Mouse (Mus musculus): ENCODE results near the gene Abca7. TPM values are rescaled to one million over a fixed set of nuclear protein-coding genes. Genes with fewer than 3 reads are reported as not detected.
"Not testable (repeated sequence)": the region's sequence is repeated elsewhere in the genome, so short reads cannot be mapped to it uniquely, and the experiment has no call there.

Abca7 gene
- total and polyA plus RNA-seq, 2 experiments from 2014 or later: 1.9 to 9.3 TPM

DNA sequence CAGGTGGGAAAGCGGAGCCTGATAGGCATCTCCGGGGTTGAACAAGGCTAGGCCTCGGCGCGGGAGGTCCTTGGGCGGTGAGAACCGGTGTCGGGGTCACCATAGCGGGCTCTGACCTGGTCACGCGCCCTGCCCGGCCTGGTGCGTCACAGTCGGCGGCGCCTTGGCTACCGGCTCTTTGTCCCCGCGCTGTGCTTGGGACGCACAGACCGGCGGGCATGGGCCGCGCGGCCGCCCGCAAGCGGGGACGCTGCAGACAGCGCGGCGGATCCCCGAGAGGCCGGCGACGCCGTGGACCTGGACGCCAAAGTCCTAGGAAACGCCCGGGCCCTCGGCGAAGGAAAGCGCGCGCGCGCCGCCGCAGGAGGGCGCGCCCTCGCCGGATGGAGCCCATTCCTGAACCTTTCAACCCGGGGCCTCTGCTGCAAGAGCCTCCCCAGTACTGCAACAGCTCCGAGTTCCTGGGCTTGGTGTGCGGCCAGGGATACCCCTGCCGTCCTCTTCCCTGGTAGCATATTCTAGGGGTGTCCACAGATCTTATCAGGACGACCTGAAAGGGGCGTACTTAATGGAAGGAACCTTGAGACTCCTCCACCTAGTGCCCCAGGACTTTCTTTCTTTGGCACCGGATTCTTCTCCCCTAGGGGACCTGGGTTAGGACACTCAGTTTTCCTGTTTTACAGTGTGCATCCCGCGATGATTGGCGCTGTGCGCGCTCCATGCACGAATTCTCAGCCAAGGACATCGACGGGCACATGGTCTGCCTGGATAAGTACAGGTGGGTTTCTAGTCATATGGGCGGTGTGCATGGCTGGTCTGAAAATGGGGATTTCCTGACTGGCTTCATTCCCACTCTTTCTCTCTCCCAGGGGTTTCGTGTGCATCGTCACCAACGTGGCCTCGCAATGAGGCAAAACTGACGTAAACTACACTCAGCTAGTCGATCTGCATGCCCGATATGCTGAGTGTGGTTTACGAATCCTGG, 57.8 kb downstream of the Abca7 start:
- WGBS: 1% methylated on average over 75 of the region's 77 CpGs
- peak overlapping the region; percentile 74 for H3K4me2 ChIP-seq (ENCODE audit: low read depth, low read length, poor library complexity, severe bottlenecking)
- TF ChIP-seq CTCF (IDR thresholded peaks at IDR 0.05): 0 out of 2 replicates have a peak, but pooled peaks have one; percentile 20
- DNase-seq (ENCODE audit: low spot score) (peak; percentile 54), ATAC-seq (ENCODE audit: low FRiP score) (peak; percentile 60)
- no peaks in the 10 kb centered on the region for H3K9me3 ChIP-seq (ENCODE audit: low read length)
- H3K4me3 ChIP-seq (ENCODE audit: low read depth, low read length): peak overlapping the region; percentile 77
- H3K9ac ChIP-seq (replicated peaks; ENCODE audit: low read length, poor library complexity, severe bottlenecking): peak overlapping the region; percentile 92
- peaks cover 29% of the 10 kb centered on the region for H3K36me3 ChIP-seq (ENCODE audit: insufficient read depth, low read length)
- H3K27me3 ChIP-seq (ENCODE audit: insufficient read depth, low read length): no peaks in the 10 kb centered on the region
- H3K4me1 ChIP-seq (ENCODE audit: insufficient read depth, low read length): peaks cover 3% of the 10 kb centered on the region; the same call in 1 of the 2 replicates
- peak overlapping the region; percentile 98 for H3K27ac ChIP-seq (ENCODE audit: low read depth, low read length)

DNA sequence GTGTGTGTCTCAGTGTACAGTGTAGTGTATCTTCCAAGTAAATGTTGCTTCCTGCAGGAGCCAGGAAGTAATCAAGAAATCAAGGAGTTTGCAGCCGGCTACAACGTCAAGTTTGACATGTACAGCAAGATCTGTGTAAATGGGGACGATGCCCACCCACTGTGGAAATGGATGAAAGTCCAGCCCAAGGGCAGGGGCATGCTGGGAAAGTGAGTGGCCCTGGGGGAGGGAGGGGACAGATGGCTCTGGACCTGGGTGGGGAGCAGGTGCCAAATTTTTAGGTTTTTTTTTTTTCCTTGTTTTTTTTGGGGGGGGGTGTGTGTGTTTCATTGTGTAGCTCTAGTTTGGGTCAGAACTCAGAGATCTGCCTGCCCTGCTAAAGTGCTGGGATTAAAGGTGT, 58.6 kb downstream of the Abca7 start:
- 0% methylated on average over 3 of the region's 3 CpGs for WGBS
- ATAC-seq (ENCODE audit: low FRiP score); H3K4me1 ChIP-seq (ENCODE audit: insufficient read depth, low read length); H3K27me3 ChIP-seq (ENCODE audit: insufficient read depth, low read length); H3K9me3 ChIP-seq (ENCODE audit: low read length); DNase-seq (ENCODE audit: low spot score); H3K27ac ChIP-seq (ENCODE audit: low read depth, low read length): not testable (repeated sequence)
- Histone ChIP-seq H3K9ac (replicated peaks; ENCODE audit: low read length, poor library complexity, severe bottlenecking) (peak overlapping the region; percentile 92), H3K36me3 (ENCODE audit: insufficient read depth, low read length) (peaks cover 36% of the 10 kb centered on the region), H3K4me3 (ENCODE audit: low read depth, low read length) (peak overlapping the region; percentile 77), H3K4me2 (ENCODE audit: low read depth, low read length, poor library complexity, severe bottlenecking) (peak overlapping the region; percentile 74)

DNA sequence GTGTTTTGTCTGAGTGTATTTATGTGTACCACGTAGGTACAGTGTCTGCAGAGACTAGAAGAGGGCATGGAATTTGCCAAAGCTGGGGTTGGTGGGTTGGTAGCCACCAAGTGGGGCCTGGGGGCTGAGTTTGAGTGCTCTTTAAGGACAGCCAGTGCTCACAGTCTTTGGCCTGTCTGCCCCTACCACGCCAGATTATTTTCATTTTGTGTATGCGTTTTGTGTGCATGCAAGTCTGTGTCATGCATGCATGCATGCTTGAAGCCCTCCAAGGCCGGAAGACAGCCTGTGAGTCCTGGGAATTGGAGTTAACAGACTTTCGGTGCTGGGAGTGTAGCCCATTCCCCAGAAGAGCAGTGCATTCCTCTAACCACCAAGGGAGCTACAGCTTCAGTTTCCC, 59.1 kb downstream of the Abca7 start:
- Histone ChIP-seq H3K4me1 (ENCODE audit: insufficient read depth, low read length) (peaks cover 3% of the 10 kb centered on the region; the same call in 1 of the 2 replicates), H3K27ac (ENCODE audit: low read depth, low read length) (no peak overlapping the region), H3K9ac (replicated peaks; ENCODE audit: low read length, poor library complexity, severe bottlenecking) (peak overlapping the region; percentile 92; the same call in 1 of the 2 replicates), H3K27me3 (ENCODE audit: insufficient read depth, low read length) (no peaks in the 10 kb centered on the region), H3K4me2 (ENCODE audit: low read depth, low read length, poor library complexity, severe bottlenecking) (peak overlapping the region; percentile 74), H3K9me3 (ENCODE audit: low read length) (no peaks in the 10 kb centered on the region), H3K36me3 (ENCODE audit: insufficient read depth, low read length) (peaks cover 41% of the 10 kb centered on the region), H3K4me3 (ENCODE audit: low read depth, low read length) (peak overlapping the region; percentile 77; the same call in 1 of the 2 replicates)
- no peak for DNase-seq (ENCODE audit: low spot score)
- WGBS: 81% methylated on average over 5 of the region's 5 CpGs
- TF ChIP-seq CTCF (IDR thresholded peaks at IDR 0.05): no peak
- ATAC-seq (ENCODE audit: low FRiP score): no peak

DNA sequence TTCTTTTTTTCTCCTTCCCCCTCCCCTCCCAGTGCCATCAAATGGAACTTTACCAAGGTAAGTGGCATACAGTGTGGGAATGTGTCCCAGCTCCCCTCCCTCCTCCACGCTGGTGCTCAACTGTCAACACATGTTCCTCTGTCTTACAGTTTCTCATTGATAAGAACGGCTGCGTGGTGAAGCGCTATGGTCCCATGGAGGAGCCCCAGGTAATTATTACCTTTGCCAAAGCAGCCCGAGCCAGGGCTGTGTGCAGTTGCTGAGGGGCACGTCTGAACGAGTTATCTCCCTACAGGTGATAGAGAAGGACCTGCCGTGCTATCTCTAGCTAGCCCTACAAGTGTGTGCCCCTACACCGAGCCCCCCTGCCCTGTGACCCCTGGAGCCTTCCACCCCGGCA, 59.6 kb downstream of the Abca7 start:
- TF ChIP-seq CTCF (IDR thresholded peaks at IDR 0.05): no peak
- peaks cover 43% of the 10 kb centered on the region for H3K36me3 ChIP-seq (ENCODE audit: insufficient read depth, low read length)
- no peak overlapping the region for H3K27ac ChIP-seq (ENCODE audit: low read depth, low read length)
- no peak overlapping the region for H3K4me3 ChIP-seq (ENCODE audit: low read depth, low read length)
- WGBS: 91% methylated on average over 9 of the region's 10 CpGs
- H3K9me3 ChIP-seq (ENCODE audit: low read length): no peaks in the 10 kb centered on the region
- no peak for DNase-seq (ENCODE audit: low spot score)
- no peak for ATAC-seq (ENCODE audit: low FRiP score)
- no peak overlapping the region for H3K9ac ChIP-seq (replicated peaks; ENCODE audit: low read length, poor library complexity, severe bottlenecking)
- no peak overlapping the region for H3K4me2 ChIP-seq (ENCODE audit: low read depth, low read length, poor library complexity, severe bottlenecking)
- H3K27me3 ChIP-seq (ENCODE audit: insufficient read depth, low read length): no peaks in the 10 kb centered on the region
- H3K4me1 ChIP-seq (ENCODE audit: insufficient read depth, low read length): peaks cover 3% of the 10 kb centered on the region; the same call in 1 of the 2 replicates

DNA sequence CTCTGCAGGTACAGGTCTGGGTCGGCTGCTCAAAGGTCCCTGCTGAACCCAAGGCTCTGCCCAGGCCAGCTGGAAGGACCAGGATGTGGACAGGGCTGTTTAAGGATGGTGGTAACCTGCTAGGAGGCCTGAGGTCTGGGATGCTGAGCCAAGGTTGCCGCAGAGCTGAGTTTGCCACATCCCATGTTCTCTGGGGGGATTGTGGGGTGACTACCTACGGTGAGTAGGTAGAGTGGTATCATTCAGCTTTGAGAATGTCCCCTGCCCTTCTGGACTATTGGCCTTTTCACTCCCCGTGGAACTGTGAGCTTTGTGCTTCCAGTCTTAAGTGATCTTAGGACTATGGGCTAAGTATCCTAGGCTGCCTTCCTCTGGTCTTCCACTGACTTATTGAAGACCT, 60.2 kb downstream of the Abca7 start:
- Histone ChIP-seq H3K27me3 (ENCODE audit: insufficient read depth, low read length) (no peaks in the 10 kb centered on the region), H3K4me1 (ENCODE audit: insufficient read depth, low read length) (peaks cover 3% of the 10 kb centered on the region; the same call in 1 of the 2 replicates), H3K9me3 (ENCODE audit: low read length) (no peaks in the 10 kb centered on the region), H3K9ac (replicated peaks; ENCODE audit: low read length, poor library complexity, severe bottlenecking) (no peak overlapping the region), H3K36me3 (ENCODE audit: insufficient read depth, low read length) (peaks cover 48% of the 10 kb centered on the region), H3K4me2 (ENCODE audit: low read depth, low read length, poor library complexity, severe bottlenecking) (no peak overlapping the region), H3K27ac (ENCODE audit: low read depth, low read length) (no peak overlapping the region), H3K4me3 (ENCODE audit: low read depth, low read length) (no peak overlapping the region)
- WGBS: 86% methylated on average over 4 of the region's 4 CpGs
- TF ChIP-seq CTCF (IDR thresholded peaks at IDR 0.05): no peak
- DNase-seq (ENCODE audit: low spot score) (no peak), ATAC-seq (ENCODE audit: low FRiP score) (no peak)

Data from midbrain, postnatal 0 days (tissue).